ENCODE assay signal across 11 mouse cellular contexts in genomic region chr3:139949096-139949495, GRCm38 (mm10).
A peak's percentile ranks its signal among the peaks of the same experiment; 100 is the strongest.
DNase-seq lines count a peak whose midpoint lies in the region; ATAC-seq lines count a peak whose summit lies in the region.
"Had no signal": no experiment of that assay in that cellular context is flagged by ENCODE, and none has a peak within 500 bp of the region (broad histone marks: within the 10 kb centered on the region; RNA-seq: fewer than 3 reads in every experiment).

No protein-coding gene starts in this region.

- H3K27me3 ChIP-seq in kidney, embryonic 14.5 days (ENCODE audit: control insufficient read depth, insufficient read depth, low read length), result no peaks in the 10 kb centered on the region
- H3K27me3 ChIP-seq in heart, embryonic 12.5 days (replicated peaks), result no peaks in the 10 kb centered on the region
- H3K27me3 ChIP-seq: liver, embryonic 13.5 days had no signal

- no peaks in the 10 kb centered on the region for H3K36me3 ChIP-seq in kidney, embryonic 14.5 days (ENCODE audit: control insufficient read depth, insufficient read depth, low read length)
- H3K36me3 ChIP-seq in heart, embryonic 12.5 days, result no peaks in the 10 kb centered on the region
- H3K36me3 ChIP-seq: liver, embryonic 13.5 days had no signal

- no peak overlapping the region for H3K4me3 ChIP-seq in kidney, embryonic 14.5 days (ENCODE audit: low read length)
- no peak overlapping the region for H3K4me3 ChIP-seq in heart, embryonic 12.5 days
- H3K4me3 ChIP-seq: liver, embryonic 13.5 days had no signal

- no peaks in the 10 kb centered on the region for H3K4me1 ChIP-seq in kidney, embryonic 14.5 days (ENCODE audit: control insufficient read depth, insufficient read depth, low read length)
- H3K4me1 ChIP-seq in heart, embryonic 12.5 days (replicated peaks), result no peaks in the 10 kb centered on the region
- H3K4me1 ChIP-seq: liver, embryonic 13.5 days had no signal

- no peaks in the 10 kb centered on the region for H3K9me3 ChIP-seq in kidney, embryonic 14.5 days (ENCODE audit: control insufficient read depth, low read length)
- no peaks in the 10 kb centered on the region for H3K9me3 ChIP-seq in heart, embryonic 12.5 days (replicated peaks)
- H3K9me3 ChIP-seq: liver, embryonic 13.5 days had no signal

- WGBS in kidney, embryonic 14.5 days, result 69% methylated on average over 4 of the region's 4 CpGs
- 64% methylated on average over 4 of the region's 4 CpGs for WGBS in heart, embryonic 12.5 days

- H3K9ac ChIP-seq in kidney, embryonic 14.5 days (ENCODE audit: low read depth, low read length), result no peak overlapping the region
- H3K9ac ChIP-seq in heart, embryonic 12.5 days, result no peak overlapping the region
- H3K9ac ChIP-seq: liver, embryonic 13.5 days had no signal

- H3K4me2 ChIP-seq in kidney, embryonic 14.5 days (replicated peaks; ENCODE audit: low read depth, low read length), result no peak overlapping the region
- H3K4me2 ChIP-seq in heart, embryonic 12.5 days, result no peak overlapping the region
- H3K4me2 ChIP-seq: liver, embryonic 13.5 days had no signal

- no peak for ATAC-seq in kidney, embryonic 14.5 days (ENCODE audit: low FRiP score, low TSS enrichment)
- ATAC-seq in erythroblast, adult 5-6 weeks (replicated peaks; ENCODE audit: low FRiP score, poor library complexity, severe bottlenecking), result no peak
- no peak for ATAC-seq in heart, embryonic 12.5 days (ENCODE audit: insufficient number of reproducible peaks, low FRiP score)

- H3K27ac ChIP-seq in kidney, embryonic 14.5 days (ENCODE audit: low read depth, low read length), result no peak overlapping the region
- H3K27ac ChIP-seq in heart, embryonic 12.5 days (ENCODE audit: poor library complexity, severe bottlenecking), result no peak overlapping the region
- H3K27ac ChIP-seq: liver, embryonic 13.5 days had no signal

- DNase-seq in kidney, adult 9 months, result peak; percentile 7
- peak; percentile 5 for DNase-seq in right cerebral cortex, adult 18-20 months
- DNase-seq in right cerebral cortex, postnatal 25 days, result no peak
- DNase-seq in cerebellum, adult 9-10 months, result peak; percentile 58
- DNase-seq: gastrocnemius, postnatal 10 days; heart, postnatal 4 days; liver, embryonic 13.5 days; thymus, postnatal 25 days had no signal
